Mouse (Mus musculus): ENCODE measurements around the gene Nfatc4. TPM values are rescaled to one million over a fixed set of nuclear protein-coding genes. Genes with fewer than 3 reads are reported as not detected.

Gene Nfatc4
- total and polyA plus RNA-seq, 3 experiments: 0.71 TPM; not detected in 2

DNA sequence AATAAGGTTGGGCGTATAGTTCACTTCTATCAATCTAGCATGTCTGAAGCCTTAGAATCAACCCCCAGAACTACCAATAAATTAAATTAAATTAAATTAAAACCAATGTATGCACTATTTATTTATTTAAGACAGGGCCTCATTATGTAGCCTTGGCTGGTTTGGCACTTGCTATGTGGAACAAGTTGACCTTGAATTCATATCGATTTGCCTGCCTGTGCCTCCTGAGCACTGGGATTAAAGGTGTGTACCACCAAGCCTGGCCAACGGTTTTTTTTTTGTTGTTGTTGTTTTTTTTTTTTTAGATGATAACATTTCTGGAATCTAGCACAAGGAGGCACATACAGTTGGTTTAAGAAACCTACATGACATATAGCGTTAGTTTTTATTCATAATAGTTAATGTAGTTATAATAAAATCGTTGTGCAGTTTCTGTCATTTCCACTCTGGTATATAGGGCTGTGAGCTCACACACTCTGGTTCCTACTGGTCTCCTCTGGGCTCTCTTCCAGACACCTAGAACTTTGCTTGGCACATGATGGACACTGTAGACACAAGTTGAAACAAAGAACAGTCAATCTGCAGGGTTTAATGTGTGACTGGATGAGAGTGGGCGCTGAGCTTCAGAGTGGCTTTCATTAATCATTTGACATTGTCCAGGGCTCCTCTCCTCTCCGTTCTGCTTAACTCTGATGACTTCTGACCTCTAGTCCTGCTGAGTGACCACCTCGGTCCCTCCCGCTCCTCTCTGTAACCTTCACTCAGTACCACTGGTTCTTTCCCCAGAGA, 22.8 kb downstream of the Nfatc4 start:
- Histone ChIP-seq H3K4me1 (ENCODE audit: insufficient read depth, low read depth, low read length) (peaks cover 9% of the 10 kb centered on the region), H3K4me3 (ENCODE audit: low read depth, low read length) (no peak overlapping the region), H3K36me3 (replicated peaks) (no peaks in the 10 kb centered on the region), H3K27me3 (ENCODE audit: insufficient read depth, low read length) (peaks cover 20% of the 10 kb centered on the region), H3K9me3 (replicated peaks) (no peaks in the 10 kb centered on the region)
- DNase-seq (ENCODE audit: low spot score) (no peak), ATAC-seq (ENCODE audit: extremely low read depth, insufficient number of reproducible peaks, low FRiP score, poor library complexity, severe bottlenecking) (no peak)
- TF ChIP-seq TAL1 (conservative IDR thresholded peaks at IDR 0.05; ENCODE audit: low read depth, low read length) (no peak), GATA1 (IDR thresholded peaks at IDR 0.05; ENCODE audit: borderline replicate concordance, low read length) (no peak), CTCF (IDR thresholded peaks at IDR 0.05; ENCODE audit: low read depth, low read length) (no peak), POLR2AphosphoS5 (IDR thresholded peaks at IDR 0.05; ENCODE audit: insufficient replicate concordance, low read depth, low read length) (no peak), GATA2 (IDR thresholded peaks at IDR 0.05; ENCODE audit: borderline replicate concordance, low read depth, low read length) (no peak)

DNA sequence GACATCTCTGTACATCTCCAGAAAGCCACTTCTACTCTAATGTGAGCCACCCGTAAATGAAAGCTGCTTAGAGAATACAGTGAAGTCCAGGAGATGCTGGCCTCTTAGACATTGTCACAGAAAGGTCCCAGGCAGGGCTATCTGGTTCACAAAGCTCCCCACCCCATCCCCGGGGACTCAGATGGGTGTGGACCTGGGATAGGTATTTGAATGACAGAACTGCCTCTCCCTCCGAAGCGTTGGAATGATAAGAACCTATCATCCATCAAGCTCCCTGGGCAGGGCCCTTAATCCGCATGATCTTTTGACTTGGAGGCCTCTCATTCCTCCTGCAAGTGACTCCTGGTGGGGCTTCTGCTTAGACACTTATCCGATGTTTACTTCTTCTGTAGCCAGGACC, 27.9 kb downstream of the Nfatc4 start:
- H3K4me1 ChIP-seq (ENCODE audit: insufficient read depth, low read depth, low read length): peaks cover 38% of the 10 kb centered on the region
- ATAC-seq (ENCODE audit: extremely low read depth, insufficient number of reproducible peaks, low FRiP score, poor library complexity, severe bottlenecking) (no peak), DNase-seq (ENCODE audit: low spot score) (no peak)
- no peaks in the 10 kb centered on the region for H3K9me3 ChIP-seq (replicated peaks)
- H3K36me3 ChIP-seq (replicated peaks): no peaks in the 10 kb centered on the region
- H3K27me3 ChIP-seq (ENCODE audit: insufficient read depth, low read length): peaks cover 58% of the 10 kb centered on the region
- TF ChIP-seq CTCF (IDR thresholded peaks at IDR 0.05; ENCODE audit: low read depth, low read length) (no peak), POLR2AphosphoS5 (IDR thresholded peaks at IDR 0.05; ENCODE audit: insufficient replicate concordance, low read depth, low read length) (no peak), TAL1 (conservative IDR thresholded peaks at IDR 0.05; ENCODE audit: low read depth, low read length) (no peak), GATA2 (IDR thresholded peaks at IDR 0.05; ENCODE audit: borderline replicate concordance, low read depth, low read length) (no peak), GATA1 (IDR thresholded peaks at IDR 0.05; ENCODE audit: borderline replicate concordance, low read length) (no peak)
- no peak overlapping the region for H3K4me3 ChIP-seq (ENCODE audit: low read depth, low read length)

DNA sequence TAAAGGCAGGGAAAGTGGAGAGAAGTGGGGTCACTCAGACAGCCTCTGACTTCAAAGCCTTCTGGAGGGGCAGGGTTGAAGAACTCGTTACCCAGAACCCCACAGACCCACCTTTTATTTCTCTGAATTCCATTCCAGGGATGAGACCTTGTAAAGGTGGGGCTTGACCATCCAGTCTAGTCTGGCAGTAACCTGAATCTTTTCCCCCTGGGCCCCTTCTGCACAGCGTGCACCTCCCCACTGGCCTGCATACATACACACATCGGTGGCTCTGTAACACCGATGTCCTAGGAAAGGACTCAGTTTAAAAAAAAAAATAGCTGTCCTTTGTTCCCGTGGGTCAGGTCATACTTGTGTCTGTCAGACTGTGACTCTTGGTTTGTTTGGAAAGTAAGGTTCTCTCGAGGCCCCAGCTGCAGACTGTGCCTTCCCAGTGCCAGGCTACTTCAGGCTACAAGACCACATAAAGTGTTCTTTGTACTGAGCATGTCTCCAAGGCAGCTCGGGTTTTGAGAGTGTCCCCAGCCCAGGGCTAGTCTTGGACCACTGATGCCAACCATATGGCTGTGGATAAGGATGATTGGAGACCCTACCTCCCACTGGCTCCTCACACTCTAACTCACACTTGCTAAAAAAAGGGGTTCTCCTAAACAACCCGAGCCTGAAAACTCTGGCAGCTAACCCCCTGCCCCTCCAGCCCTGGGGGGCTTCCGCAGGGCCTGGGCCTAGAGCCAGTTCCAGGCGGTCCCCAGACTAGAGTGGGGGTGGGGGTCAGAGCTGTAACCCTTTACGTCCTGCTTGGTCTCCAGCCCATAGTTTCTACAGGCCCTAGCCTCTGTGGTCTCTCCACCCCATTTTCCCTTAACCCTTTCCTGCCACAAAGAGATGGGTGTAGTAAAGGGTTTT, 30.0 kb downstream of the Nfatc4 start:
- Histone ChIP-seq H3K4me3 (ENCODE audit: low read depth, low read length) (no peak overlapping the region), H3K27me3 (ENCODE audit: insufficient read depth, low read length) (peaks cover 63% of the 10 kb centered on the region), H3K36me3 (replicated peaks) (no peaks in the 10 kb centered on the region), H3K9me3 (replicated peaks) (no peaks in the 10 kb centered on the region), H3K4me1 (ENCODE audit: insufficient read depth, low read depth, low read length) (peaks cover 37% of the 10 kb centered on the region)
- ATAC-seq (ENCODE audit: extremely low read depth, insufficient number of reproducible peaks, low FRiP score, poor library complexity, severe bottlenecking) (no peak), DNase-seq (ENCODE audit: low spot score) (no peak)
- no peak for TF ChIP-seq CTCF (IDR thresholded peaks at IDR 0.05; ENCODE audit: low read depth, low read length)
- TF ChIP-seq POLR2AphosphoS5 (IDR thresholded peaks at IDR 0.05; ENCODE audit: insufficient replicate concordance, low read depth, low read length): no peak
- no peak for TF ChIP-seq GATA1 (IDR thresholded peaks at IDR 0.05; ENCODE audit: borderline replicate concordance, low read length)
- TF ChIP-seq GATA2 (IDR thresholded peaks at IDR 0.05; ENCODE audit: borderline replicate concordance, low read depth, low read length): no peak

DNA sequence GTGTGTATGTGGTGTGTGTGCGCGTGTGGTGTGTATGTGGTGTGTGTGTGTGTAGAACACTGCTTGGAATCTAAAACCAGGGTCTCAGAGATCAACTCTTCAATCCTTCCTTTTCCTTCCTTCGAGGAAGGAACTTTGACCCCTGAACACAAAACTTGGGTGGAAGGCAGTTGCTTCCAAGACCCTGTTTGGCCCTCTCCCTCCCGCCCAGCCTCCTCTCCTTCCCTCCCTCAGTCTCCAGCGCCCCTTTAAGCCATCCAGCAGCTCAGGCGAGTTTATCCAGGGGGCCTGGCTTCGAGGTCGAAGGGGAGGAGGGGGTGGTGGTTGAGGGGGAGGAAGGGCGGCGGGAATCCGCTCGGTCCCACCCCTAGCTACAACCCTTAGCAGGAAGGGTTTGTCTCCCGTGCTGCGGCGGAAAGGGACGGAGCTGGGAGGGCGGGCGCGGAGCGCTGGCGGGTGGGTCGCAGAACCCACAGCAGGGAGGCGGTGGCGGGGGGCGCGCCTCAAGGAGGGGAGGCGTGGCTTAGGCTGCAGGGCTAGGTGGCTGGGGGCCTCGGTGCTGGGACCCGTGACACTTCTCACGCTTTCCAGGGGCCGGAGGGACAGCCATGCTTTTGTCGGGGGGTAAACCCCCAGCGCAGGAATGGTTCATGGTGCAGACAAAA, 30.8 kb downstream of the Nfatc4 start, which contains the start of gene Nynrin:
Gene Nynrin (plus strand): TSS at position 390 of the 665 bp plus-strand sequence.
- TF ChIP-seq GATA1 (IDR thresholded peaks at IDR 0.05; ENCODE audit: borderline replicate concordance, low read length) (no peak), CTCF (IDR thresholded peaks at IDR 0.05; ENCODE audit: low read depth, low read length) (no peak), GATA2 (IDR thresholded peaks at IDR 0.05; ENCODE audit: borderline replicate concordance, low read depth, low read length) (no peak), TAL1 (conservative IDR thresholded peaks at IDR 0.05; ENCODE audit: low read depth, low read length) (no peak), POLR2AphosphoS5 (IDR thresholded peaks at IDR 0.05; ENCODE audit: insufficient replicate concordance, low read depth, low read length) (no peak)
- no peak for DNase-seq (ENCODE audit: low spot score)
- H3K9me3 ChIP-seq (replicated peaks): no peaks in the 10 kb centered on the region
- no peak for ATAC-seq (ENCODE audit: extremely low read depth, insufficient number of reproducible peaks, low FRiP score, poor library complexity, severe bottlenecking)
- peak within 1 kb of the TSS; percentile 71 for H3K4me3 ChIP-seq (ENCODE audit: low read depth, low read length)
- no peaks in the 10 kb centered on the region for H3K36me3 ChIP-seq (replicated peaks)
- H3K4me1 ChIP-seq (ENCODE audit: insufficient read depth, low read depth, low read length): peaks cover 37% of the 10 kb centered on the region
- H3K27me3 ChIP-seq (ENCODE audit: insufficient read depth, low read length): peaks cover 67% of the 10 kb centered on the region

DNA sequence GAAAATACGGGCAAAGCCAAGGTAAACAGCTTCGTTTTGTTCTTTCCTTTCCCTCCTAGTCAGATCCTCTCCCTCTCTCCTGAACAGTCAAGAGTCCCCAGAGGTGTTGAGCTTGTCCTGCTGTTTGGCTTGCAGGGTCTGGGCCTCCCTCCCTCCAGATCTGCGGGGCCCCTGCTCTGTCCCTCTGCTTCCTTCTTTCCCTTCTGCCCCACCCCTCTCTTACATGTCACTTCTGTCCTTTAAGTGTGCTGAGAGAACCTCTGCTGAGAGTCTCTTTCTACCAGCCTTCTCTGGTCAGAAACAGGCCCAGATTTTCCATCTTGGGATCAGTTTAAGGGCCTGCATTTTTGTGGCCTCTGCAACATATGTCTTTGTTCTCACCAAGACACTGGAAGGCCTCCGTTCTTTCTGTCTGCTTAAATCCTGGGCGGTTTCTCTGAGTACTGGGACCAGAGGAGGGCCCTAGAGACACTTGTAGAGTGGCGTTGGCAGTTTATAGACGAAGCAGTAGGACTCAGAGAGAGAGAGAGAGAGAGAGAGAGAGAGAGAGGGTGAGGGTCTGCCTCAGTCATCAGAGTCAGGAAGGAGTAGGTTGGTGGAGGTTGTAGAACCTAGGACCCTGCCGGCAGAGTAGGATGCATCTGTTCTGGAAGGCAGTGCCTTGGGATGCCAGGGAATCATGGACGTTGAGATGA, 31.6 kb downstream of the Nfatc4 start:
- DNase-seq (ENCODE audit: low spot score) (peak; percentile 33), ATAC-seq (ENCODE audit: extremely low read depth, insufficient number of reproducible peaks, low FRiP score, poor library complexity, severe bottlenecking) (peak; percentile 46; the same call in 1 of the 2 replicates)
- peaks cover 73% of the 10 kb centered on the region for H3K27me3 ChIP-seq (ENCODE audit: insufficient read depth, low read length)
- TF ChIP-seq CTCF (IDR thresholded peaks at IDR 0.05; ENCODE audit: low read depth, low read length) (no peak), GATA1 (IDR thresholded peaks at IDR 0.05; ENCODE audit: borderline replicate concordance, low read length) (no peak), TAL1 (conservative IDR thresholded peaks at IDR 0.05; ENCODE audit: low read depth, low read length) (no peak), POLR2AphosphoS5 (IDR thresholded peaks at IDR 0.05; ENCODE audit: insufficient replicate concordance, low read depth, low read length) (no peak), GATA2 (IDR thresholded peaks at IDR 0.05; ENCODE audit: borderline replicate concordance, low read depth, low read length) (no peak)
- H3K36me3 ChIP-seq (replicated peaks): no peaks in the 10 kb centered on the region
- no peaks in the 10 kb centered on the region for H3K9me3 ChIP-seq (replicated peaks)
- H3K4me3 ChIP-seq (ENCODE audit: low read depth, low read length): peak overlapping the region; percentile 71
- H3K4me1 ChIP-seq (ENCODE audit: insufficient read depth, low read depth, low read length): peaks cover 37% of the 10 kb centered on the region

Measured in G1E (cell line).